Mouse (Mus musculus): ENCODE results near the gene Kcnh6.

The Kcnh6 gene

DNA sequence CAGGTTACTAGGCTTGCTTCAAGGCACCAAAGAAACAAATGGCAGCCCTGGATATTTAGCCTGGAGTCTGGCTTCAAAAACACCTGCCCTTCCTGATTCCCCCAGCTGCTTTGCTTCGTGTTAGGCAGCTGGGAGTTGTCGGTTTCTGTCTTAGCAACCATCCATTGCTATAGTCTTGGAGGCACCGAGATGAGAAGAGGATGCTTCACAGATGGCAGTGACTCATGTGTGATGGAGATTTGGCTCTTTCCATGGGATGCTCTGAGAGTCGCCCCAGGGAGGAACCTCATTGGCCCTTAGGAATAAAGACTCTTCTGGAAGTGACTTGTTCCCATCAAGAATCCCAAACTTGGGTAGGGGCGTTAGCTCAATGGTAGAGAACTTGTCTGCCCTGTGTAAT, 8.5 kb downstream of the Kcnh6 start:
- DNase-seq, result no peak

DNA sequence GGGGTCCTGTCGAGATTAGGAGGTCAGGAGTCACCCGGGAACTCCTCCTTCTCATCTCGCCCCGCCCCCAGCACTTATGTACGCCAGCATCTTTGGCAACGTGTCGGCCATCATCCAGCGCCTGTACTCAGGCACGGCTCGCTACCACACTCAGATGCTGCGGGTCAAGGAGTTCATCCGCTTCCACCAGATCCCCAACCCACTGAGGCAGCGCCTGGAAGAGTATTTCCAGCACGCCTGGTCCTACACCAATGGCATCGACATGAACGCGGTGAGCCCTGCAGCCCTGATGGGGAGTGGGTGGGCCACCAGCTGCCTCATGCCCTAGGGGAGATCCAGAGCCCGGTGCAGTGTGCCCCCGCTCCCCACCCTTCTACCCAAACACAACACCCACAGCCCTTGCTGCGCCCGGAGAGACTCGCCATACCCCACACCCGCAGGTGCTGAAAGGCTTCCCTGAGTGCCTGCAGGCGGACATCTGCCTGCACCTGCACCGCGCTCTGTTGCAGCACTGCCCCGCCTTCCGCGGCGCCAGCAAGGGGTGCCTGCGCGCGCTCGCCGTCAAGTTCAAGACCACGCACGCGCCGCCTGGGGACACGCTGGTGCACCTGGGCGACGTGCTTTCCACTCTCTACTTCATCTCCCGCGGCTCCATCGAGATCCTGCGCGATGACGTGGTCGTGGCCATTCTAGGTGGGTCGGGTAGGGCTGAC, 12.3 kb downstream of the Kcnh6 start:
- DNase-seq, result no peak

DNA sequence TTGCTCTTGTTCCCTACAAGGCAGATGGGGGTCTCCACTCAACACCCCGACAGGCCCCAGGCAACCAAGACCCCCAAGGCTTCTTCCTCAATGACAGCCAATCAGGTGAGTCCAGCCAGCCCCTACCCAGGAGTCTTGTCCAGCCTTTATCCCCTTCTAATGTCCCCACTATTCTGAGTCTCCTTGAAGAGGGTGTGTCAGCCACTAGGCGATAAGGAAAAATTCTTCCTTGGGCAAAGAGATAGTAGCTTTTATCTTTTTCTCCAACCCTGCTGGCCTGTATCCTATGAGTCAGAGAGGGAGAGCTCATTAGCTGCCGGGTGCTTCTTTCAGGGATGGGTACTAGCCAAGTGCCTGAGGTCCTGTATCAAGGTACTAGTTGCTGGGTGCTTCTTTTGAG, 17.9 kb downstream of the Kcnh6 start:
- no peak for DNase-seq

GRCm38 (mm10) chr11:106026465-106027151, 18.7 kb downstream of the Kcnh6 start:
- DNase-seq, result peak; percentile 54

GRCm38 (mm10) chr11:106027607-106028006, 19.7 kb downstream of the Kcnh6 start:
- DNase-seq, result no peak

GRCm38 (mm10) chr11:106032074-106032473, 24.1 kb downstream of the Kcnh6 start:
- DNase-seq, result peak; percentile 36

GRCm38 (mm10) chr11:106033491-106033919, 25.6 kb downstream of the Kcnh6 start:
- DNase-seq, result peak; percentile 54

GRCm38 (mm10) chr11:106034986-106035385, 27.1 kb downstream of the Kcnh6 start:
- DNase-seq, result no peak

GRCm38 (mm10) chr11:106036548-106037417, 28.9 kb downstream of the Kcnh6 start, which contains the start of gene Dcaf7:
Dcaf7 (plus strand) TSS chr11:106036872.
- DNase-seq, result peak; percentile 97

GRCm38 (mm10) chr11:106037418-106037751, 29.5 kb downstream of the Kcnh6 start:
- peak; percentile 79 for DNase-seq

DNA sequence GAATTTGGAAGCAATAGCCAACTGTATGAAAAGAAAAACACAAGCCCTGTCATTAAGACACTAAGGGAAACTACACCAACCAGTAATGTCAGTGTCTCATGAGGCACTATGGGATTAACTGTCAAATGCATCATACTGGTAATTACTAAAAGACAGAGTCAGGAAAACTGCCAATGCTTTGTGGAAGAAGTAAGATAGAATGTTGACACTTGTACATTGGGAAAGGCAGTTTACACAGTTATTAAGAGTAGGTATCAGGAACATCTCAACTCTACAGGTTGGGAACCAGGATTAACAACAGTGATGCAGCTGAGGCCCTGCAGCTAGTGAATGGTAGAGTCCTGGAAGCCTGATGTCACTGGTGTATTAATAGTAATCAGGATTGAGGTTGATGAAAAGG, 36.4 kb downstream of the Kcnh6 start:
- DNase-seq, result no peak

DNA sequence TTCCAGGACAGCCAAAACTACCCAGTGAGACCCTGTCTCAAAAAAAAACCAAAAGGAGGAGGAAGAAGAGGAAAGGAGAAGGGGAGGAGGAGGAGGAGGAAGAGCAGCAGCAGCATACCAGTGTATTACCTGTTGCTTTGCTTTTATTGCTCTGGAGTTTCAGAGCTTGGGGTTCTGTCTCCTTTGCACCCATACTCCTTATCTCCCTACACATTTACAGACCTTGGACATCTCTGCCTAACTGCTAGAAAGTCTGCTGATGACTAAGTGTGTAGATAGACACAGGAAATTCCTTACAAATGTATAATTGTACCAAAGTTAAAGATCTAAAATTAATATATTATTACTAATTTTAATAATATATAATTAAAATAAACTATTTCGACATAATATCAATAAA, 37.3 kb downstream of the Kcnh6 start:
- DNase-seq, result no peak

GRCm38 (mm10) chr11:106045780-106046179, 37.9 kb downstream of the Kcnh6 start:
- DNase-seq, result no peak

GRCm38 (mm10) chr11:106046584-106046983, 38.7 kb downstream of the Kcnh6 start:
- no peak for DNase-seq

GRCm38 (mm10) chr11:106053921-106054320, 46.0 kb downstream of the Kcnh6 start:
- DNase-seq, result no peak

- no peak for DNase-seq
Observed at GRCm38 (mm10) chr11:106054600-106054999, 46.7 kb downstream of the Kcnh6 start.

- DNase-seq, result no peak
Observed at GRCm38 (mm10) chr11:106055341-106055740, 47.4 kb downstream of the Kcnh6 start.

DNA sequence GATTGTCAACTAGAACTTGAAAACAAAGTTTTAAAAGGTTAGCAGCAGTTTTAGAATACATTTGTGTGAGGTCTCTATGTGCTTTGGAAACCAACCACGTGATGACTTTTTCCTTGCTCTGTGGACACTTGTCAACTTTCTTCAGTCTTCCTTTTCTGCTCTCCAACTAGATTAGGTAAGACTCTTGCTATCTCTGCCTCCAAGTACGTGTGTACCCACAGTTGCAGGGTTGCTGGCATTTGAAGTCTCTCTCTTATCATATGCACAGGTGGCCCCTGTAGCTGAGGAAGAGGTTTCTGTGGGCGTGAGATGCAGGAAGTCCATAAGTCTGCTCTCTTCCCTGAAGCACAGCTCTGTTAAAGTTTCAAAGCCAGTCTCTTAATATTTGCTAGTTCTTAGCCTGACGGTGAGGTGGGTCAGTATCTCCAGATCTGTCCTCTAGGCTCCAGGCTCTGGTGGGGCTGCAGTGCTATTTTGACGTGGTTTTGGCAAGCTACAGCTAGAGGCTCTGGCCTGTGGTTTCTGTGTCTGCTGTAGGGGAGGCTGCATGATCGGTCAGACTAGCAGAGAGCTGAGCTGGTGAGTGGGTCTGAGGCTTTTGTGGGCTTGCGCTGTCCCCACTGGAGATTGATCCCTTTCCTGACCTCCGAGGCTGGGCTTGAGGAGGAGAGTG, 49.0 kb downstream of the Kcnh6 start:
- DNase-seq, result no peak

GRCm38 (mm10) chr11:106058020-106058419, 50.1 kb downstream of the Kcnh6 start:
- DNase-seq, result no peak

- DNase-seq, result no peak
Observed at GRCm38 (mm10) chr11:106060549-106060948, 52.6 kb downstream of the Kcnh6 start.

DNA sequence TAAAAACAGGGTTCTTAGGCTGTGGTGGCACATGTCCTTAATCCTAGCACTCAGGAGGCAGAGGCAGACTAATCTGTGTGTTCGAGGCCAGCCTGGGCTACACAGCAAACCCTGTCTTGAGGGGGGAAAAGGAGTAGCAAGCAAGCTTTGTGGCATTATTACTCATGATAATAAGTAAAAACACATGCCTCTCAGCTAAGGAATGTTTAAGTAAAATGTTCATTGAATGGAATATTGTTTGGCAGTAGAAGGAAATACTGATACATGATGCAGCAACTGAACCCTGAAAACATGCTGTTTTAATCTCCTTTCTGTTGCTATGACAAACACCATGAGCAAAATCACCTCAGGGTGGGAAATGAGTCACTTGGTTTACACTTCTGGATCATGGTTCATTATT, 53.4 kb downstream of the Kcnh6 start:
- DNase-seq, result no peak

DNA sequence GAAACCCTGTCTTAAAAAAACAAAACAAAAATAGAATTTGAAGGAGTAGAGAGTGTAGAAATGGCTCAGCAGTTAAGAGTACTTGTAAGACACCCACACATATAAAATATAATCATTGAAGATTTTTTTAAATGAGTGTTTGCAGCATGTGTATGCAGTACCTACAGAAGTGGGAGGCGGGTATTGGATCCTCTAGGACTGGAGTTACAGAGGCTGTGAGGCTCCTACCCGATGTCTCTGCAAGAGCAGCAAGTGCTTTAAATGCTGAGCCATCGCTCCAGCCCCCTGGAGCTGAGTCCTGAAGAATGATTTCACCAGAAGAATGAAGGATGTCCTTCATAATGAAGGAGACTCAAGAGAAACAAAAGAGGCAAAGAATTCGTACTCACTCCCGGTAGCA, 55.8 kb downstream of the Kcnh6 start:
- no peak for DNase-seq

Measured in cerebellum, adult 11-12 months (tissue).